31 mouse cellular contexts compared by ENCODE assay signal in genomic region chr4:138857576-138857975, GRCm38 (mm10). TPM values are rescaled to one million over a fixed set of nuclear protein-coding genes. Genes with fewer than 3 reads are reported as not detected.
"Had no signal": no experiment of that assay in that cellular context is flagged by ENCODE, and none has a peak within 500 bp of the region (broad histone marks: within the 10 kb centered on the region; RNA-seq: fewer than 3 reads in every experiment).

No protein-coding gene starts in this region.

- H3K4me1 ChIP-seq: liver, embryonic 13.5 days; midbrain, embryonic 12.5 days; neural tube, embryonic 12.5 days had no signal

- H3K27me3 ChIP-seq: midbrain, embryonic 15.5 days; neural tube, embryonic 12.5 days; neural tube, embryonic 15.5 days had no signal

- H3K9me3 ChIP-seq: liver, embryonic 13.5 days; midbrain, embryonic 12.5 days; midbrain, embryonic 15.5 days; neural tube, embryonic 12.5 days; neural tube, embryonic 15.5 days had no signal

- H3K36me3 ChIP-seq: liver, embryonic 13.5 days; midbrain, embryonic 12.5 days; midbrain, embryonic 15.5 days; neural tube, embryonic 12.5 days; neural tube, embryonic 15.5 days had no signal

- ATAC-seq: midbrain, embryonic 15.5 days had no signal

- DNase-seq: kidney, postnatal 25 days; layer of hippocampus, adult 9-11 months; layer of hippocampus, postnatal 36 days; liver, embryonic 13.5 days; lung, adult 2 months; lung, postnatal 14 days; lung, postnatal 4 days; thymus, adult 18-20 months; thymus, postnatal 36 days had no signal

- H3K4me3 ChIP-seq: layer of hippocampus, adult 2 months; left cerebral cortex, adult 2 months; liver, embryonic 13.5 days; midbrain, embryonic 12.5 days; midbrain, embryonic 15.5 days; neural tube, embryonic 12.5 days; neural tube, embryonic 15.5 days had no signal

- H3K27ac ChIP-seq: kidney, postnatal 0 days; layer of hippocampus, adult 2 months; liver, embryonic 13.5 days; midbrain, embryonic 12.5 days; midbrain, embryonic 15.5 days; neural tube, embryonic 12.5 days; neural tube, embryonic 15.5 days had no signal

RNA-seq across cellular contexts. Expression of gene Pla2g5, which starts 5.7 kb away (rescaled TPM):
- total RNA-seq: liver, adult 2 months; megakaryocyte, adult 5-6 weeks had no signal
- polyA plus RNA-seq: liver, adult 2 months; liver, embryonic 13.5 days; liver, embryonic 16.5 days; midbrain, embryonic 12.5 days; neural tube, embryonic 12.5 days had no signal

RNA-seq across cellular contexts. Expression of gene Gm13030, which starts 16.2 kb away (rescaled TPM):
- total RNA-seq: layer of hippocampus, adult 2 months; layer of hippocampus, postnatal 36 days; left cerebral cortex, adult 2 months; left cerebral cortex, postnatal 10 days; left cerebral cortex, postnatal 36 days; liver, adult 2 months; megakaryocyte, adult 5-6 weeks had no signal
- polyA plus RNA-seq: kidney, embryonic 14.5 days; kidney, postnatal 0 days; large intestine, adult 2 months; limb, embryonic 11.5 days; limb, embryonic 14.5 days; liver, adult 2 months; liver, embryonic 13.5 days; liver, embryonic 16.5 days; lung, adult 2 months; lung, embryonic 16.5 days; midbrain, embryonic 12.5 days; midbrain, embryonic 15.5 days; neural tube, embryonic 12.5 days; neural tube, embryonic 15.5 days; small intestine, adult 2 months; spleen, adult 2 months; stomach, embryonic 16.5 days; testis, adult 2 months; urinary bladder, adult 2 months had no signal

RNA-seq across cellular contexts. Expression of gene Pla2g2e, which starts 20.2 kb away (rescaled TPM):
- total RNA-seq: layer of hippocampus, adult 2 months; layer of hippocampus, postnatal 36 days; left cerebral cortex, adult 2 months; left cerebral cortex, postnatal 10 days; left cerebral cortex, postnatal 36 days; liver, adult 2 months; megakaryocyte, adult 5-6 weeks had no signal
- polyA plus RNA-seq: kidney, postnatal 0 days; limb, embryonic 11.5 days; liver, adult 2 months; liver, embryonic 13.5 days; liver, embryonic 16.5 days; lung, embryonic 16.5 days; midbrain, embryonic 12.5 days; midbrain, embryonic 15.5 days; neural tube, embryonic 12.5 days; neural tube, embryonic 15.5 days; stomach, embryonic 16.5 days; testis, adult 2 months had no signal
